Mouse (Mus musculus): ENCODE data around the gene Vsx2. TPM values are rescaled to one million over a fixed set of nuclear protein-coding genes. Genes with fewer than 3 reads are reported as not detected.
"Not testable (repeated sequence)": the region's sequence is repeated elsewhere in the genome, so short reads cannot be mapped to it uniquely, and the experiment has no call there.

Gene Vsx2
- 6.6 and 8.4 TPM in 2 replicates for polyA plus RNA-seq (2016; fragmentation: Nextera tagmentation; extraction: Ambion mirVana)

- Histone ChIP-seq H3K9ac (no peak within 1 kb of the TSS), H3K4me2 (replicated peaks) (peak within 1 kb of the TSS; percentile 33), H3K9me3 (no peaks in the 10 kb centered on the region), H3K4me1 (peaks cover 18% of the 10 kb centered on the region), H3K4me3 (peak within 1 kb of the TSS; percentile 23), H3K27me3 (peaks cover 79% of the 10 kb centered on the region), H3K36me3 (no peaks in the 10 kb centered on the region), H3K27ac (no peak within 1 kb of the TSS)
- no peak; the same call in 1 of the 2 replicates for ATAC-seq (ENCODE audit: insufficient number of reproducible peaks, insufficient read depth, low FRiP score, low TSS enrichment)
- 2% methylated on average over 25 of the region's 25 CpGs for WGBS
These were observed at the start of gene Vsx2 for GRCm38 (mm10) chr12:84569336-84569970. Vsx2 (plus strand) TSS chr12:84569762.

GRCm38 (mm10) chr12:84523728-84524127 lies 45.8 kb upstream of the Vsx2 start:
- Histone ChIP-seq H3K4me2 (replicated peaks) (no peak overlapping the region), H3K27me3 (no peaks in the 10 kb centered on the region), H3K36me3 (no peaks in the 10 kb centered on the region), H3K9ac (no peak overlapping the region), H3K4me1 (peaks cover 15% of the 10 kb centered on the region), H3K9me3 (no peaks in the 10 kb centered on the region), H3K4me3 (no peak overlapping the region), H3K27ac (peak overlapping the region; percentile 78)
- 20% methylated on average over 3 of the region's 3 CpGs for whole genome bisulfite sequencing
- no peak for ATAC-seq (ENCODE audit: insufficient number of reproducible peaks, insufficient read depth, low FRiP score, low TSS enrichment)

- Histone ChIP-seq H3K4me3 (no peak overlapping the region), H3K9ac (no peak overlapping the region), H3K27ac (peak overlapping the region; percentile 79), H3K36me3 (no peaks in the 10 kb centered on the region), H3K27me3 (no peaks in the 10 kb centered on the region), H3K4me1 (peaks cover 15% of the 10 kb centered on the region), H3K4me2 (replicated peaks) (no peak overlapping the region), H3K9me3 (no peaks in the 10 kb centered on the region)
- no peak for ATAC-seq (ENCODE audit: insufficient number of reproducible peaks, insufficient read depth, low FRiP score, low TSS enrichment)
- WGBS: 29% methylated on average over 11 of the region's 11 CpGs
These were observed 45.2 kb upstream of the Vsx2 start for GRCm38 (mm10) chr12:84524147-84525050.

- 0 out of 2 replicates have a peak, but pooled peaks cover 2% of the 10 kb centered on the region for H3K36me3 ChIP-seq
- no peak overlapping the region for H3K9ac ChIP-seq
- peak overlapping the region; percentile 37; the same call in 1 of the 2 replicates for H3K27ac ChIP-seq
- no peak overlapping the region for H3K4me2 ChIP-seq (replicated peaks)
- no peaks in the 10 kb centered on the region for H3K9me3 ChIP-seq
- H3K4me1 ChIP-seq: peaks cover 15% of the 10 kb centered on the region
- no peaks in the 10 kb centered on the region for H3K27me3 ChIP-seq
- H3K4me3 ChIP-seq: no peak overlapping the region
- WGBS: 87% methylated on average over 12 of the region's 12 CpGs
- ATAC-seq (ENCODE audit: insufficient number of reproducible peaks, insufficient read depth, low FRiP score, low TSS enrichment): no peak
These were observed 44.1 kb upstream of the Vsx2 start for GRCm38 (mm10) chr12:84525422-84525821.

- Histone ChIP-seq H3K9me3 (no peaks in the 10 kb centered on the region), H3K4me3 (no peak overlapping the region), H3K4me1 (peaks cover 13% of the 10 kb centered on the region; the same call in 1 of the 2 replicates), H3K27ac (no peak overlapping the region), H3K27me3 (no peaks in the 10 kb centered on the region; the same call in 1 of the 2 replicates), H3K9ac (no peak overlapping the region), H3K4me2 (replicated peaks) (no peak overlapping the region), H3K36me3 (0 out of 2 replicates have a peak, but pooled peaks cover 2% of the 10 kb centered on the region)
- no peak for ATAC-seq (ENCODE audit: insufficient number of reproducible peaks, insufficient read depth, low FRiP score, low TSS enrichment)
- WGBS: 83% methylated on average over 5 of the region's 5 CpGs
These were observed 39.1 kb upstream of the Vsx2 start for GRCm38 (mm10) chr12:84530426-84530825.

- Histone ChIP-seq H3K9me3 (no peaks in the 10 kb centered on the region), H3K9ac (no peak overlapping the region), H3K4me1 (peaks cover 10% of the 10 kb centered on the region; the same call in 1 of the 2 replicates), H3K27ac (peak overlapping the region; percentile 65), H3K4me3 (no peak overlapping the region), H3K27me3 (no peaks in the 10 kb centered on the region; the same call in 1 of the 2 replicates), H3K36me3 (0 out of 2 replicates have a peak, but pooled peaks cover 2% of the 10 kb centered on the region), H3K4me2 (replicated peaks) (no peak overlapping the region)
- 35% methylated on average over 13 of the region's 13 CpGs for WGBS
- peak; percentile 80 for ATAC-seq (ENCODE audit: insufficient number of reproducible peaks, insufficient read depth, low FRiP score, low TSS enrichment)
These were observed 37.4 kb upstream of the Vsx2 start for GRCm38 (mm10) chr12:84531906-84532829.

GRCm38 (mm10) chr12:84532830-84533199 lies 36.7 kb upstream of the Vsx2 start:
- no peak for ATAC-seq (ENCODE audit: insufficient number of reproducible peaks, insufficient read depth, low FRiP score, low TSS enrichment)
- 53% methylated on average over 8 of the region's 8 CpGs for WGBS
- Histone ChIP-seq H3K4me1 (peaks cover 10% of the 10 kb centered on the region; the same call in 1 of the 2 replicates), H3K27me3 (no peaks in the 10 kb centered on the region; the same call in 1 of the 2 replicates), H3K27ac (peak overlapping the region; percentile 65), H3K9me3 (no peaks in the 10 kb centered on the region), H3K9ac (no peak overlapping the region), H3K36me3 (0 out of 2 replicates have a peak, but pooled peaks cover 2% of the 10 kb centered on the region), H3K4me3 (no peak overlapping the region), H3K4me2 (replicated peaks) (no peak overlapping the region)

- Histone ChIP-seq H3K4me3 (no peak overlapping the region), H3K27ac (no peak overlapping the region), H3K9ac (no peak overlapping the region), H3K36me3 (0 out of 2 replicates have a peak, but pooled peaks cover 2% of the 10 kb centered on the region), H3K4me1 (peaks cover 10% of the 10 kb centered on the region; the same call in 1 of the 2 replicates), H3K4me2 (replicated peaks) (no peak overlapping the region), H3K27me3 (no peaks in the 10 kb centered on the region; the same call in 1 of the 2 replicates), H3K9me3 (no peaks in the 10 kb centered on the region)
- ATAC-seq (ENCODE audit: insufficient number of reproducible peaks, insufficient read depth, low FRiP score, low TSS enrichment): no peak
- 58% methylated on average over 7 of the region's 7 CpGs for whole genome bisulfite sequencing
These were observed 35.7 kb upstream of the Vsx2 start for GRCm38 (mm10) chr12:84533706-84534486.

- not testable (repeated sequence) for H3K4me3 ChIP-seq
These were observed 30.0 kb upstream of the Vsx2 start for GRCm38 (mm10) chr12:84539537-84539936.

GRCm38 (mm10) chr12:84541391-84541958 lies 28.1 kb upstream of the Vsx2 start:
- Histone ChIP-seq H3K9ac (no peak overlapping the region), H3K9me3 (no peaks in the 10 kb centered on the region), H3K4me2 (replicated peaks) (no peak overlapping the region), H3K36me3 (no peaks in the 10 kb centered on the region), H3K27ac (no peak overlapping the region), H3K4me1 (no peaks in the 10 kb centered on the region), H3K4me3 (no peak overlapping the region), H3K27me3 (no peaks in the 10 kb centered on the region)
- WGBS: 75% methylated on average over 11 of the region's 11 CpGs
- ATAC-seq (ENCODE audit: insufficient number of reproducible peaks, insufficient read depth, low FRiP score, low TSS enrichment): no peak

More at GRCm38 (mm10) chr12:84539537-84539936, 30.0 kb upstream of the Vsx2 start:
- not testable (repeated sequence) for H3K4me2 ChIP-seq (replicated peaks); H3K27me3 ChIP-seq; H3K27ac ChIP-seq; H3K9me3 ChIP-seq; ATAC-seq (ENCODE audit: insufficient number of reproducible peaks, insufficient read depth, low FRiP score, low TSS enrichment); H3K4me1 ChIP-seq; H3K36me3 ChIP-seq; H3K9ac ChIP-seq
- WGBS: 100% methylated on average over 3 of the region's 3 CpGs

Data from embryonic facial prominence, embryonic 12.5 days (tissue).